Mouse (Mus musculus): ENCODE measurements at regions not wholly inside any gene's neighbourhood (a gene's known extent, or its start where the extent isn't known, plus 50 kb on each side); places are given as distances from the start of the nearest gene placed in this dataset.

- TF ChIP-seq POLR2A (IDR thresholded peaks at IDR 0.05; ENCODE audit: borderline replicate concordance, insufficient read depth, low read length) = no peak
- peak; percentile 97 for TF ChIP-seq CTCF (IDR thresholded peaks at IDR 0.05; ENCODE audit: borderline replicate concordance, insufficient read depth, low read depth, low read length)
These were observed 304.0 kb upstream of the Kif2a start for GRCm38 (mm10) chr13:107325707-107326495.

All from cerebellum, adult 2 months (tissue).